Mouse (Mus musculus) midbrain, embryonic 15.5 days (tissue): ENCODE measurements around the gene Myo16. TPM values are rescaled to one million over a fixed set of nuclear protein-coding genes. Genes with fewer than 3 reads are reported as not detected.

Experiments
- ATAC-seq: fragments of 200-750 bp; cut with Nextera tagmentation; replicated peaks from 2 replicates; pipeline ENCODE4 v1.8.0; 2017; ENCODE audit warnings: moderate TSS enrichment
- H3K27ac ChIP-seq: fragments of 300-500 bp; sonication (generic); 2 replicates; pipeline ENCODE4 v1.5.1; 2015; ENCODE audit warnings: mild to moderate bottlenecking, inconsistent platforms
- H3K27me3 ChIP-seq: fragments of 300-500 bp; sonication (generic); replicated peaks from 2 replicates; pipeline ENCODE4 v1.6.1; 2015; ENCODE audit warnings: inconsistent platforms
- H3K36me3 ChIP-seq: fragments of 300-500 bp; sonication (generic); replicated peaks from 2 replicates; pipeline ENCODE4 v1.6.1; 2015; ENCODE audit warnings: inconsistent platforms
- H3K4me1 ChIP-seq: fragments of 300-500 bp; sonication (generic); 2 replicates; pipeline ENCODE4 v1.6.1; 2015; ENCODE audit warnings: inconsistent platforms
- H3K4me2 ChIP-seq: fragments of 300-500 bp; sonication (generic); 2 replicates; pipeline ENCODE4 v1.6.1; 2015; ENCODE audit warnings: inconsistent platforms, mild to moderate bottlenecking, moderate library complexity
- H3K4me3 ChIP-seq: fragments of 300-500 bp; sonication (generic); 2 replicates; pipeline ENCODE4 v1.5.1; 2015; ENCODE audit warnings: mild to moderate bottlenecking, inconsistent platforms
- H3K9ac ChIP-seq: fragments of 300-500 bp; sonication (generic); 2 replicates; pipeline ENCODE4 v1.6.1; 2015; ENCODE audit warnings: mild to moderate bottlenecking, inconsistent platforms
- H3K9me3 ChIP-seq: fragments of 300-500 bp; sonication (generic); 2 replicates; pipeline ENCODE4 v1.6.1; 2016; ENCODE audit warnings: inconsistent platforms
- WGBS: fragments of 180-500 bp; shearing (Covaris S2); methylation state at CpG from one replicate; pipeline ENCODE4 v1.1.7; 2015; ENCODE audit warnings: mixed read lengths; 5-methylcytosine and 5-hydroxymethylcytosine counted together
- polyA plus RNA-seq: library from polyadenylated mRNA; unstranded; fragments of >200 nt; fragmentation: Nextera tagmentation; extraction: Ambion mirVana; gene quantifications from 2 replicates; pipeline ENCODE4 v1.2.1, GENCODE M21; 2015

The Myo16 gene
- 6.2 and 7.7 TPM in 2 replicates for polyA plus RNA-seq

DNA sequence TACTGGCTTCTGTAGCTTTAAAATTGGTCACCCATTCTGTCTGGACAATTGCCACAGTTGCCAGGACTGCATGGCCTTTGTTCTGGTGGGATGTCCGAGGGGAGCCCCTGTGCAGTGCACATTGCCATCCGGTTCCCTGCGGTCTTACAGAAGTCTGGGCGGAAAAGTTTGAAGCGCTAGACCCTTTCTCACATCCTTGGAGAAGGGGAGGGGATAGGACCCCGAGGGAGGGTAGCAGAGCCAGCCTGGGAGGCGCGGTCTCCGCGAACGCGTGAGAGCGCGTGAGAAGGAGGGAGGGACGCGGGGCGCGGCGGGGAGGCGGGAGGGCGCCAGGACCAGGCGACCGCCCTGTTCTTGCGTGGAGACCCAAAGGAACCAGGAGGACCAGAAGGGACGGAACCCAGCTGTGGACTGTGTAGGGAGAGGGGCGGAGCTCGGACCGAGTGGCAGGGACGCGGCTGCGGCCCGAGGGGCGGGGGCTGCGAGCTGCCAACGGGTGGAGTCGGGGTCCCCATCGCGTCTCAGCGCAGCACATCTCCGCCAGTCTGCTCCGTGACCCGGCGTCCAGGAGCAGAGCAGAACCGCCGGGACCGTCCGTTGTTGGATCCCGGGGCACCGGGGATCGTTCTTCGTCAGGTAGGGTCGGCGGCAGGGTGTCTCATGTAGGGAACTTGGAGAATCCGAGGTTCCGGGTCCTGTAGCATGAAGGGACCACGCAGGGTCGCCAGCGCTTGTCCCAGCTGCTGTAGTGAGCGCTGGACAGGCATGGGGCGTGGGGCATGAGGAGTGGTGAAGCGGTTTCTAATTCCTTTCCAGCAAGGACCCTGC, at the start of gene Myo16:
Gene Myo16 (plus strand): TSS at position 301 of the 828 bp plus-strand sequence.
- peak; percentile 89 for ATAC-seq
- H3K9ac ChIP-seq: peak within 1 kb of the TSS; percentile 59
- peak within 1 kb of the TSS; percentile 63 for H3K4me3 ChIP-seq
- peaks cover 26% of the 10 kb centered on the region for H3K4me1 ChIP-seq
- under 1% methylated on average over 61 of the region's 61 CpGs for WGBS
- peak within 1 kb of the TSS; percentile 72 for H3K27ac ChIP-seq
- peak within 1 kb of the TSS; percentile 64 for H3K4me2 ChIP-seq
- H3K27me3 ChIP-seq: no peaks in the 10 kb centered on the region
- H3K36me3 ChIP-seq: 0 out of 2 replicates have a peak, but pooled peaks cover 3% of the 10 kb centered on the region
- no peaks in the 10 kb centered on the region for H3K9me3 ChIP-seq

DNA sequence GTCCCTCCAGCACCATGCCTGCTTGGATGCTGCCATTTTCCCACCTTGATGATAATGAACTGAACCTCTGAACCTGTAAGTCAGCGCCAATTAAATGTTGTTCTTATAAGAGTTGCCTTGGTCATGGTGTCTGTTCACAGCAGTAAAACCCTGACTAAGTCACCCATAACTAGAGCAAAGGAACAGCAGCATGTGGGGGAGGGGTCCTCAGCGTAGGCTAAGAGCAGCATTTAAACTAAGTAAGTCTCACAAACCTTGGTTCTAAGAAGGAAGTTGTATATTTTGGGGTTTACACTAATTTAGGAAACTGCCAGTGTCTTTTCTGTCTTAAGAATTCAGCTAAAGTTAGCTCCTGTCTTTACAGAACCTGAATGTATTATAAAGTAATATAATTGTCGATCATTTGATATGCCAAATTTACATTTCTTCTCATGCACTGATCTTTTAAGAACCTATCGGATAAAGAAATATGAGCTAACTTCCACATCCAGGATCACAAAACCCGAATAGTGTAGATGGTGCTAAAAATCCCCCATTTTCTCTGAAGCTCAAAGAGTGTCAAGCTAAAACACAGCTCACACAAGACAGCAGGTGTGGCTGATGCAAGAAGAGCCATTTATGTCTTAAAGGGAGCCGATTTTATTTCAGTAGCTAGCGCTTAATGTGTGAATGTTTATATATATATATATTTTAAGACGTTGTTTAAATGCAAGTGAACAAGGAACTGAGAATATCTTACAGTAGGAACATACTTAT, 45.0 kb upstream of the Myo16 start:
- Histone ChIP-seq H3K27ac (no peak overlapping the region), H3K27me3 (no peaks in the 10 kb centered on the region), H3K4me1 (no peaks in the 10 kb centered on the region), H3K36me3 (no peaks in the 10 kb centered on the region), H3K9ac (no peak overlapping the region), H3K4me3 (no peak overlapping the region), H3K4me2 (no peak overlapping the region), H3K9me3 (no peaks in the 10 kb centered on the region)
- no peak for ATAC-seq
- WGBS: 88% methylated on average over 8 of the region's 8 CpGs

DNA sequence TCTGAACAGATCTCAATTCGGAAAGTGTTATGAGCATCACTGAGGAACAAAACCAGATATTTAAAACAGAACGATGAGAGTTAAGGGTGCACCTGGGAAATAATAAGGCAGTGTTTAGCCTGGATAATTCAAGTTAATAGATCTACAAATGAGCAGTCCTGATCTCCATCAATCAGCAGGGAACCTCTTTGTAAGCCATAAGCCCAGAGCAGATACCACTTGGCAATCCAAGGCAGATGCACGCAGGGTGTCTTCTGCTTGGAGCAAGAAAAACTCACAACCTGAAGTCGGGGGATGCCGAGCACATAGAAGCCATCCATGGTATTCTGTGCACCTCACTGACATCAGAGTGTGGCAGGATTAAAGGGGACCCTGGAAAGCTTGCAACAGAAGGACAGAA, 31.0 kb upstream of the Myo16 start:
- no peak for ATAC-seq

DNA sequence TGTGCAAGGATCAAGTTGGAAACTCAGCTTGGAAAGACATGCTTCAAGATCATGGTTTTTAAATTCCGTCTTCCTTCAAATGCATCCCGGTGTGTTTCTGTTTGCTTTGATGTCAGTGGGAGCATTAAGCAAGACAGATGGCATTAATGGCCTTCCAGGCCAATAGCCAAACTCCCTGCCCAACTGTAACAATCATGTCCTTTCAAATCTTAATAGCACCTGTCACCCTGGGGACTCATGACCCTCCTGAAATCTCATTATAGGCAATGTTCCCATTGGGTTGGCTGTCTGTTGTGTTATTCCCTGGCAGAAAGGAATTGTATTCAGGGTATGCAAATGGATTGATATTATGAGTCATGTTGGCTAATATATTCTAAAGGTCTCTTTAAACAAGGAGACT, 30.3 kb upstream of the Myo16 start:
- Histone ChIP-seq H3K27me3 (no peaks in the 10 kb centered on the region), H3K4me1 (0 out of 2 replicates have a peak, but pooled peaks cover 5% of the 10 kb centered on the region), H3K4me2 (no peak overlapping the region), H3K9me3 (no peaks in the 10 kb centered on the region), H3K9ac (no peak overlapping the region), H3K27ac (no peak overlapping the region), H3K36me3 (no peaks in the 10 kb centered on the region), H3K4me3 (no peak overlapping the region)
- 46% methylated on average over 2 of the region's 2 CpGs for WGBS
- ATAC-seq: no peak

More for the DNA sequence above, 31.0 kb upstream of the Myo16 start:
- 75% methylated on average over 5 of the region's 5 CpGs for WGBS
- 0 out of 2 replicates have a peak, but pooled peaks cover 5% of the 10 kb centered on the region for H3K4me1 ChIP-seq
- no peak overlapping the region for H3K4me2 ChIP-seq
- H3K27me3 ChIP-seq: no peaks in the 10 kb centered on the region
- H3K9ac ChIP-seq: no peak overlapping the region
- H3K9me3 ChIP-seq: no peaks in the 10 kb centered on the region
- H3K36me3 ChIP-seq: no peaks in the 10 kb centered on the region
- H3K4me3 ChIP-seq: no peak overlapping the region
- H3K27ac ChIP-seq: no peak overlapping the region

DNA sequence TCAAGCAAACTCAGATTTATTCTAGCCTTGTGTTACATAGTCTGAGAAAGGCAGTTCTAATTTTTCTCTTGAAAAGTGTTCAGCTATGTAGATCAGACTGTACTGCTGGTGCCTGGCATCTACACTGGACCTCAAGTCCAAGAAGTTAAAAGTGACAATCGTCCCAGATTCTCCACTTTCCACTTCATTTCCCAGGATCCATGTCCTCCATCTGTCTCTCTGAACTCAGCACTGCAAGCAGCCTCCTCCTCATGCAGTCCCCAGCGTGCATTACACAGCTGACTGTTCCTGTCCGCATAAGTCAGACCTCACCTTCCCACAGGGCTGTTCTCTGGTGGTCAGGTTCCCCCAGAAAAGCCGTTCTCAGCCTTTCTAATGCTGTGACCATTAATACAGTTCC, 28.0 kb upstream of the Myo16 start:
- Histone ChIP-seq H3K36me3 (no peaks in the 10 kb centered on the region), H3K4me3 (no peak overlapping the region), H3K4me1 (peaks cover 11% of the 10 kb centered on the region), H3K27me3 (no peaks in the 10 kb centered on the region), H3K4me2 (no peak overlapping the region), H3K9ac (no peak overlapping the region), H3K9me3 (no peaks in the 10 kb centered on the region), H3K27ac (no peak overlapping the region)
- no peak for ATAC-seq
- 81% methylated on average over 4 of the region's 4 CpGs for WGBS

DNA sequence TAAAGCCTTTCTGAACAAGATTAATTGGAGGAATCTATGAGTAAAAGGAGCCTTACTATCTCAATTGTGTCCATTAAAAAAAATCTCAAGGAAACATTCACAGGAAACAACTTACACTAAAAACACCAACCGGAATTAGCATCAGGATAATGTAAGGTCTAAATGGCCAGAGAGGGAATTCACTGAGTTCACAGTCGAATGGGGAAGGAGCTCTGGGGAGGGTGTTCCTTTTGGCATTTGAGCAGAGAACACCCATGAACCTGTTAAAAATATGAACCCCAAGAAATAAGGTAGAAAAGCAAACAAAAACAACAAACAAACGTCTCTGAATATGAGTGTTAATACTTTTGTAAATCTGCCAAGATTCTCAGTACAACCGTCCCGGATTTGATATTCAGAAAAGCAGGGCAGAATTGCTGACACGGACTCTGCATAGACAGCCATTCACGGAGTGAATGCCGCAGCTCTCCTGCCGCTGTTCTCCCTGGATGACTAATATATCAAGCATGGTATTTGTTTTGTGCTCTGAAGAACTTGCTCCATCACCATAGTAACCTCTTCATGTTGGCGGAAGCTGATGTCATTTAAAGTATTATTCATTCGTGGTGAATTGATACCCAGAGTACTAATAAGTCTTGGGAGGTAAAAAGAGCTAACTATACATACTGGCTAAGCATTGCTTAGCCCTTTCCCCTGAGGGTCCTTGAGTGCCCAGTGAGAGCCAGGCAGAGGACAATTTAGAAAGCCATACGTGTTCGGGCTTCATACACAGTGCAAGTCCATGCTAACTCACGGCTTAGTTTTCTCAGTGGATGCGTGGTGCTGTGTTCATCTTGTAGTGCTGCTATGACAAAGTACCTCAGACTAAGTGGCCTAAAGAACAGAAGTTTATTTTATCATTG, 22.9 kb upstream of the Myo16 start:
- 34% methylated on average over 15 of the region's 15 CpGs for WGBS
- Histone ChIP-seq H3K27ac (peak overlapping the region; percentile 2; the same call in 1 of the 2 replicates), H3K36me3 (no peaks in the 10 kb centered on the region), H3K9ac (no peak overlapping the region), H3K4me1 (peaks cover 12% of the 10 kb centered on the region), H3K27me3 (no peaks in the 10 kb centered on the region), H3K4me2 (peak overlapping the region; percentile 7), H3K9me3 (no peaks in the 10 kb centered on the region), H3K4me3 (no peak overlapping the region)
- ATAC-seq: peak; percentile 76

DNA sequence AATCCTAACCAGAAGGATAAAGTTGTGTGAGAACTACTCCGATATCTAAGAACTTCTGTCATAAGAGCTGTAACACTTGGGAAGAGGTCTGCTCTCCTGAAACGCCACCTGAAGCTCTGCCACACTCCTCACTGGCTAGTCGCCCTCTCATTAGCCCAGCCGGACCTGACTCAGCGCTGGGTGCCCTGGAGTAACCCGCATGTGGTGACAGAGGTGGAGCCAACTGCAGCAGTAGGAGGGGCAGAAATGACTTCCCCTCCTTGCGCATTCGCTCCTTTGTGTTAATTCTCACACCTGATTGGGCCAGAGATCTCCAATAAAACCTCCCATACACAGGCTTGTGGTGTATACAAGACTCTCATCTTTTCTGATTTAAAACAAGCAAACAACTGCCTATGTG, 14.2 kb upstream of the Myo16 start:
- ATAC-seq: no peak
- no peaks in the 10 kb centered on the region for H3K9me3 ChIP-seq
- H3K9ac ChIP-seq: no peak overlapping the region
- no peak overlapping the region for H3K27ac ChIP-seq
- no peaks in the 10 kb centered on the region for H3K27me3 ChIP-seq
- H3K4me1 ChIP-seq: no peaks in the 10 kb centered on the region
- no peak overlapping the region for H3K4me2 ChIP-seq
- no peaks in the 10 kb centered on the region for H3K36me3 ChIP-seq
- WGBS: 48% methylated on average over 8 of the region's 8 CpGs
- H3K4me3 ChIP-seq: no peak overlapping the region

DNA sequence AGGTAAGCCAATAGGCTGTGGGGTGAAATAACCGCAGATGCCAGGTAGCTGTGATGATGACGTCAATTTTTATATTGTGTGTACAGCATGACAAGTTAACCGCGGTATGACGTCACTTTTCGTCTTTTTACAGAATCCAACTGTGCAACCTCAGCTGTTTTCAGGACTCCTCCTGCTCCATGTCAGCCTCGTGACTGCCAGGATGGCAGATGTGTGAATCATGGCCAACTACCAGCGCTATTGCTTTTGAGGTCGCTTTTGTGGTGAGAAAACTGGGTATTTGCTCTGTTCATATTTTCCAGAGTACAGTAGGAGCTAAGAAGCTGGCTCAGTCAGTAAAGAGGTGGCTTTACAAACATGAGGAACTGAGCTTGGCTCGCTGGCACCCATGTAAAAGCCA, 9.8 kb upstream of the Myo16 start:
- H3K36me3 ChIP-seq: no peaks in the 10 kb centered on the region
- H3K4me2 ChIP-seq: no peak overlapping the region
- no peak for ATAC-seq
- H3K9ac ChIP-seq: no peak overlapping the region
- H3K27me3 ChIP-seq: no peaks in the 10 kb centered on the region
- no peak overlapping the region for H3K27ac ChIP-seq
- H3K4me3 ChIP-seq: no peak overlapping the region
- 84% methylated on average over 10 of the region's 10 CpGs for WGBS
- H3K4me1 ChIP-seq: no peaks in the 10 kb centered on the region
- H3K9me3 ChIP-seq: no peaks in the 10 kb centered on the region

DNA sequence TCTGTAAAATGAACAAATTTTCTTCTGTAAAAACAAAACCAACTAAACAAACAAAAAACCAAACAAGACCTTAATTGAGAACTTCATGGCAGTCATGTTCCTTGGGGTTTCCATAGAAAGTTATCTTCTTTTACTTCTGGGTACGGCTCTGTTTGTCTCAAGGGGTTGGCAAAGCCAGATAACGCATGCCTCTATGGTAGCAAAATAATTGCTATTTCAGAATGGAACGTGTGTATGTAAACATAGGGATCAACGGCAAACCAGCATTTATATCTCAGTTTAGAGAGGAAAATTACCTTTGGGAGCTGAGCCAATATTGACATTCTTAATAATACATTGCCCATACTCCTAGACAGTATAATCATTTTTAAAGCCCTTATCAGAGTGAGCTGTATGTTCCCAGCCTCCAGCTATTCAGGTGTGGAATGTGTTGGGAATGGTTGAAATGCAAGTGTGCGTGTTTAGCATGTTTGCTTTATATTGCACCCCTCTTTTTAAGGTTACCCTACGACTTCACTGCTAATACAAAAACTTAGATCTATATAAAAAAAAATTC, 1.9 kb upstream of the Myo16 start:
- H3K27me3 ChIP-seq: no peaks in the 10 kb centered on the region
- WGBS: 67% methylated on average over 6 of the region's 6 CpGs
- no peak overlapping the region for H3K4me3 ChIP-seq
- H3K9ac ChIP-seq: no peak overlapping the region
- H3K36me3 ChIP-seq: no peaks in the 10 kb centered on the region
- no peaks in the 10 kb centered on the region for H3K9me3 ChIP-seq
- ATAC-seq: no peak
- H3K27ac ChIP-seq: no peak overlapping the region
- H3K4me2 ChIP-seq: no peak overlapping the region
- H3K4me1 ChIP-seq: peaks cover 25% of the 10 kb centered on the region

DNA sequence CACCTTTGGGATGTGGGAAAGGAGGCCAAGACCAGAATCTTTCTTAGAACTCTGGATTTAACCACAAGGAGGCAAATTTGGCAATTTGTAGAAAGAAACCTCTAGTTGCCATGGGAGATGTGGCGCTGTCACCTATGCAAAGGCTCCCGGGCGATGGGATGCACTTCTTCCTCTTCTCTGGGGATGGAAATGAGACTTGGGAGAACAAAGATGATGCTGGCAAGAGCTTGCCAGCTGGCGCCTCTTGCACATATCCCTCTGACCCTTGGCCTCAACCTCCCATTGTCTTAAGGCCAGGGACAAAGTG, 681 bp downstream of the Myo16 start:
- H3K4me1 ChIP-seq: peaks cover 26% of the 10 kb centered on the region
- peak overlapping the region; percentile 59 for H3K9ac ChIP-seq
- 6% methylated on average over 4 of the region's 4 CpGs for WGBS
- 0 out of 2 replicates have a peak, but pooled peaks cover 3% of the 10 kb centered on the region for H3K36me3 ChIP-seq
- H3K27ac ChIP-seq: peak overlapping the region; percentile 72
- H3K4me3 ChIP-seq: peak overlapping the region; percentile 63
- H3K27me3 ChIP-seq: no peaks in the 10 kb centered on the region
- peak overlapping the region; percentile 64 for H3K4me2 ChIP-seq
- H3K9me3 ChIP-seq: no peaks in the 10 kb centered on the region
- ATAC-seq: peak; percentile 10; the same call in 1 of the 2 replicates

DNA sequence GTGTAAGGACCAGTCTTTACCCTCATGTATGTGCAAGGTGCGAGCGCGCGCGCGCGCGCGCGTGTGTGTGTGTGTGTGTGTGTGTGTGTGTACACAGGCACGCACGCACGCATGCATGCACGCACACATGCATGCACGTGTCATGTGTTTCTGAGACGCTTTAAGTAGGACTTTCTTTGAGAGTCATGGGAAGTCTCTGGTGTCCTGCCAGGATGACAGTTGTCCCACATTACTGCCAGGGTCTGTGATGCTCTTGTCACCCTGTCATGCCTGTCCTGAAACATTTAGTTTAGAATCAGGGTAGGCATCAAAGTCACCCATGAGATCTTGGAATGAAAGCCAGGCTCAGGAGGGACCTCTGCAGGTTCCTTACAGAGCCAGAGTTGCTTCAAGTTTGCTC, 1.4 kb downstream of the Myo16 start:
- no peaks in the 10 kb centered on the region for H3K9me3 ChIP-seq
- WGBS: 94% methylated on average over 16 of the region's 16 CpGs

More for the DNA sequence above, 1.4 kb downstream of the Myo16 start:
- Histone ChIP-seq H3K27me3 (no peaks in the 10 kb centered on the region), H3K4me1 (peaks cover 26% of the 10 kb centered on the region), H3K36me3 (0 out of 2 replicates have a peak, but pooled peaks cover 3% of the 10 kb centered on the region), H3K4me3 (peak overlapping the region; percentile 63), H3K27ac (no peak overlapping the region), H3K4me2 (peak overlapping the region; percentile 64), H3K9ac (no peak overlapping the region; the same call in 1 of the 2 replicates)
- ATAC-seq: no peak
